Mouse (Mus musculus): ENCODE measurements around the gene Cabs1. TPM values are rescaled to one million over a fixed set of nuclear protein-coding genes. Genes with fewer than 3 reads are reported as not detected.

The Cabs1 gene
- polyA plus RNA-seq (2016; fragmentation: Nextera tagmentation; extraction: Ambion mirVana) = not detected in 2 replicates

- Histone ChIP-seq H3K36me3 (no peaks in the 10 kb centered on the region), H3K27ac (no peak within 1 kb of the TSS), H3K9ac (no peak within 1 kb of the TSS), H3K9me3 (replicated peaks) (no peaks in the 10 kb centered on the region), H3K4me1 (no peaks in the 10 kb centered on the region), H3K4me3 (no peak within 1 kb of the TSS), H3K4me2 (replicated peaks) (no peak within 1 kb of the TSS), H3K27me3 (no peaks in the 10 kb centered on the region)
- no peak for ATAC-seq (ENCODE audit: low FRiP score)
- 87% methylated on average over 3 of the region's 3 CpGs for WGBS
Observed at GRCm38 (mm10) chr5:87979139-87979538, at the start of gene Cabs1. Cabs1 (plus strand) TSS chr5:87979439.

- WGBS = 39% methylated on average over 1 of the region's 1 CpGs
- Histone ChIP-seq H3K36me3 (no peaks in the 10 kb centered on the region), H3K4me1 (no peaks in the 10 kb centered on the region), H3K9ac (no peak overlapping the region), H3K4me2 (replicated peaks) (no peak overlapping the region), H3K9me3 (replicated peaks) (no peaks in the 10 kb centered on the region), H3K27me3 (no peaks in the 10 kb centered on the region), H3K4me3 (no peak overlapping the region), H3K27ac (no peak overlapping the region)
- ATAC-seq (ENCODE audit: low FRiP score) = no peak
Observed at GRCm38 (mm10) chr5:87931603-87932002, 47.6 kb upstream of the Cabs1 start.

- whole genome bisulfite sequencing = 53% methylated on average over 3 of the region's 3 CpGs
- H3K4me2 ChIP-seq (replicated peaks) = no peak overlapping the region
- H3K27ac ChIP-seq = no peak overlapping the region
Observed at GRCm38 (mm10) chr5:87940752-87941151, 38.5 kb upstream of the Cabs1 start.

GRCm38 (mm10) chr5:87942515-87942914, 36.7 kb upstream of the Cabs1 start:
- ATAC-seq (ENCODE audit: low FRiP score) = no peak
- Histone ChIP-seq H3K9me3 (replicated peaks) (no peaks in the 10 kb centered on the region), H3K4me1 (no peaks in the 10 kb centered on the region), H3K4me2 (replicated peaks) (no peak overlapping the region), H3K36me3 (no peaks in the 10 kb centered on the region), H3K9ac (no peak overlapping the region), H3K4me3 (no peak overlapping the region), H3K27ac (no peak overlapping the region), H3K27me3 (no peaks in the 10 kb centered on the region)

More at GRCm38 (mm10) chr5:87940752-87941151, 38.5 kb upstream of the Cabs1 start:
- Histone ChIP-seq H3K4me3 (no peak overlapping the region), H3K9me3 (replicated peaks) (no peaks in the 10 kb centered on the region), H3K27me3 (no peaks in the 10 kb centered on the region), H3K36me3 (no peaks in the 10 kb centered on the region), H3K9ac (no peak overlapping the region), H3K4me1 (no peaks in the 10 kb centered on the region)
- no peak for ATAC-seq (ENCODE audit: low FRiP score)

- H3K27me3 ChIP-seq = no peaks in the 10 kb centered on the region
Observed at GRCm38 (mm10) chr5:87951836-87952235, 27.4 kb upstream of the Cabs1 start.

GRCm38 (mm10) chr5:87969201-87969600, 10.0 kb upstream of the Cabs1 start, which contains the start of the genes 2310003L06Rik and Gm28434:
2310003L06Rik (plus strand) TSS chr5:87969459.
Gm28434 (plus strand) TSS chr5:87969517.
- no peaks in the 10 kb centered on the region for H3K9me3 ChIP-seq (replicated peaks)
- no peak within 1 kb of the TSS for H3K27ac ChIP-seq
- no peaks in the 10 kb centered on the region for H3K4me1 ChIP-seq
- ATAC-seq (ENCODE audit: low FRiP score) = no peak
- H3K4me3 ChIP-seq = no peak within 1 kb of the TSS
- H3K36me3 ChIP-seq = no peaks in the 10 kb centered on the region
- no peaks in the 10 kb centered on the region for H3K27me3 ChIP-seq
- WGBS = 58% methylated on average over 2 of the region's 2 CpGs
- no peak within 1 kb of the TSS for H3K9ac ChIP-seq
- no peak within 1 kb of the TSS for H3K4me2 ChIP-seq (replicated peaks)

More at GRCm38 (mm10) chr5:87951836-87952235, 27.4 kb upstream of the Cabs1 start:
- Histone ChIP-seq H3K4me1 (no peaks in the 10 kb centered on the region), H3K9me3 (replicated peaks) (no peaks in the 10 kb centered on the region), H3K4me3 (no peak overlapping the region), H3K36me3 (no peaks in the 10 kb centered on the region), H3K27ac (no peak overlapping the region), H3K9ac (no peak overlapping the region), H3K4me2 (replicated peaks) (no peak overlapping the region)
- no peak for ATAC-seq (ENCODE audit: low FRiP score)

- peak; percentile 38 for ATAC-seq (ENCODE audit: low FRiP score)
- Histone ChIP-seq H3K4me1 (no peaks in the 10 kb centered on the region), H3K9me3 (replicated peaks) (no peaks in the 10 kb centered on the region), H3K9ac (no peak overlapping the region), H3K4me2 (replicated peaks) (no peak overlapping the region), H3K36me3 (no peaks in the 10 kb centered on the region), H3K4me3 (no peak overlapping the region), H3K27ac (no peak overlapping the region), H3K27me3 (no peaks in the 10 kb centered on the region)
- whole genome bisulfite sequencing = 67% methylated on average over 3 of the region's 3 CpGs
Observed at GRCm38 (mm10) chr5:87982468-87983214, 3.4 kb downstream of the Cabs1 start.

- 95% methylated on average over 3 of the region's 3 CpGs for WGBS
- ATAC-seq (ENCODE audit: low FRiP score) = no peak
Observed at GRCm38 (mm10) chr5:88002249-88002648, 23.0 kb downstream of the Cabs1 start, which contains the start of gene Smr3a. Smr3a (plus strand) TSS chr5:88002549.

GRCm38 (mm10) chr5:88005241-88005640, 26.0 kb downstream of the Cabs1 start:
- Histone ChIP-seq H3K36me3 (no peaks in the 10 kb centered on the region), H3K4me1 (no peaks in the 10 kb centered on the region), H3K4me2 (replicated peaks) (no peak overlapping the region), H3K9ac (no peak overlapping the region), H3K4me3 (no peak overlapping the region), H3K9me3 (replicated peaks) (no peaks in the 10 kb centered on the region), H3K27ac (no peak overlapping the region), H3K27me3 (no peaks in the 10 kb centered on the region)
- ATAC-seq (ENCODE audit: low FRiP score) = no peak

More at GRCm38 (mm10) chr5:88002249-88002648, 23.0 kb downstream of the Cabs1 start, which contains the start of gene Smr3a:
- Histone ChIP-seq H3K36me3 (no peaks in the 10 kb centered on the region), H3K9me3 (replicated peaks) (no peaks in the 10 kb centered on the region), H3K4me1 (no peaks in the 10 kb centered on the region), H3K27ac (no peak within 1 kb of the TSS), H3K4me3 (no peak within 1 kb of the TSS), H3K4me2 (replicated peaks) (no peak within 1 kb of the TSS), H3K27me3 (no peaks in the 10 kb centered on the region), H3K9ac (no peak within 1 kb of the TSS)

Other genes starting within 250 kb of the Cabs1 start
- gene Csn1s2a, start 204.9 kb upstream of the Cabs1 start, polyA plus RNA-seq (2016; fragmentation: Nextera tagmentation; extraction: Ambion mirVana) = not detected in 2 replicates
- gene Csn1s2b, start 171.4 kb upstream of the Cabs1 start, polyA plus RNA-seq (2016; fragmentation: Nextera tagmentation; extraction: Ambion mirVana) = not detected in 2 replicates
- gene Prr27, start 153.8 kb upstream of the Cabs1 start, polyA plus RNA-seq (2016; fragmentation: Nextera tagmentation; extraction: Ambion mirVana) = not detected in 2 replicates
- not detected in 2 replicates for gene Odam, start 94.4 kb upstream of the Cabs1 start, polyA plus RNA-seq (2016; fragmentation: Nextera tagmentation; extraction: Ambion mirVana)
- not detected in 2 replicates for gene Csn3, start 53.9 kb upstream of the Cabs1 start, polyA plus RNA-seq (2016; fragmentation: Nextera tagmentation; extraction: Ambion mirVana)
- gene 2310003L06Rik, start 10.0 kb upstream of the Cabs1 start, polyA plus RNA-seq (2016; fragmentation: Nextera tagmentation; extraction: Ambion mirVana) = not detected in 2 replicates
- not detected in 2 replicates for gene Gm28434, start 9.9 kb upstream of the Cabs1 start, polyA plus RNA-seq (2016; fragmentation: Nextera tagmentation; extraction: Ambion mirVana)
- gene Smr3a, start 23.1 kb downstream of the Cabs1 start, polyA plus RNA-seq (2016; fragmentation: Nextera tagmentation; extraction: Ambion mirVana) = not detected in 2 replicates
- not detected in 2 replicates for gene Smr2, start 107.1 kb downstream of the Cabs1 start, polyA plus RNA-seq (2016; fragmentation: Nextera tagmentation; extraction: Ambion mirVana)
- not detected in 2 replicates for gene Gm11116, start 132.1 kb downstream of the Cabs1 start, polyA plus RNA-seq (2016; fragmentation: Nextera tagmentation; extraction: Ambion mirVana)
- gene Gm11115, start 174.7 kb downstream of the Cabs1 start, polyA plus RNA-seq (2016; fragmentation: Nextera tagmentation; extraction: Ambion mirVana) = not detected in 2 replicates

Data from hindbrain, embryonic 12.5 days (tissue).